Mouse (Mus musculus) heart, postnatal 0 days (tissue): ENCODE results near the gene Smoc2.

Experiments
- CTCF ChIP-seq: IDR thresholded peaks from 2 replicates; pipeline ENCODE4 v1.5.1; 2016; ENCODE audit warnings: antibody characterized with exemption, control low read depth, low read depth
- EP300 ChIP-seq: IDR thresholded peaks from 2 replicates; pipeline ENCODE4 v1.6.1; 2016; ENCODE audit warnings: antibody characterized with exemption, low read depth

- no peak for TF ChIP-seq EP300
- no peak for TF ChIP-seq CTCF
These were observed 60.7 kb downstream of the Smoc2 start for GRCm38 (mm10) chr17:14339932-14340557.
